Mouse (Mus musculus): ENCODE measurements around the gene Gm3336. TPM values are rescaled to one million over a fixed set of nuclear protein-coding genes. Genes with fewer than 3 reads are reported as not detected.

The Gm3336 gene
- polyA plus RNA-seq, 1 experiment from 2014 or later: not detected

- H3K27ac ChIP-seq (ENCODE audit: low read depth, low read length): no peak overlapping the region
- peak; percentile 75 for ATAC-seq (ENCODE audit: low read depth)
- 6% methylated on average over 3 of the region's 3 CpGs for WGBS
Measured at GRCm38 (mm10) chr8:70720739-70721138, 2.4 kb downstream of the Gm3336 start.

GRCm38 (mm10) chr8:70721601-70722000, 3.3 kb downstream of the Gm3336 start:
- no peak overlapping the region for H3K4me3 ChIP-seq (ENCODE audit: low read depth, low read length)
- 85% methylated on average over 8 of the region's 8 CpGs for WGBS
- no peak overlapping the region for H3K4me2 ChIP-seq (ENCODE audit: low read depth, low read length)
- no peak overlapping the region for H3K27ac ChIP-seq (ENCODE audit: low read depth, low read length)
- no peak overlapping the region for H3K9ac ChIP-seq (replicated peaks; ENCODE audit: low read depth, low read length)
- H3K27me3 ChIP-seq (ENCODE audit: control insufficient read depth, insufficient read depth, low read length): no peaks in the 10 kb centered on the region
- no peaks in the 10 kb centered on the region for H3K9me3 ChIP-seq (ENCODE audit: control insufficient read depth, low read length)
- H3K36me3 ChIP-seq (ENCODE audit: control insufficient read depth, insufficient read depth, low read length): no peaks in the 10 kb centered on the region
- no peak for ATAC-seq (ENCODE audit: low read depth)
- no peaks in the 10 kb centered on the region for H3K4me1 ChIP-seq (ENCODE audit: control insufficient read depth, insufficient read depth, low read length)

More at GRCm38 (mm10) chr8:70720739-70721138, 2.4 kb downstream of the Gm3336 start:
- no peaks in the 10 kb centered on the region for H3K36me3 ChIP-seq (ENCODE audit: control insufficient read depth, insufficient read depth, low read length)
- no peaks in the 10 kb centered on the region for H3K9me3 ChIP-seq (ENCODE audit: control insufficient read depth, low read length)
- H3K4me2 ChIP-seq (ENCODE audit: low read depth, low read length): no peak overlapping the region
- no peak overlapping the region for H3K9ac ChIP-seq (replicated peaks; ENCODE audit: low read depth, low read length)
- no peaks in the 10 kb centered on the region for H3K4me1 ChIP-seq (ENCODE audit: control insufficient read depth, insufficient read depth, low read length)
- H3K27me3 ChIP-seq (ENCODE audit: control insufficient read depth, insufficient read depth, low read length): no peaks in the 10 kb centered on the region
- no peak overlapping the region for H3K4me3 ChIP-seq (ENCODE audit: low read depth, low read length)

GRCm38 (mm10) chr8:70723486-70724210, 5.3 kb downstream of the Gm3336 start, which contains the start of gene Pde4c:
TSS of gene Pde4c (plus strand) at chr8:70723720.
- ATAC-seq (ENCODE audit: low read depth): no peak
- H3K9ac ChIP-seq (replicated peaks; ENCODE audit: low read depth, low read length): no peak within 1 kb of the TSS

GRCm38 (mm10) chr8:70724216-70724615, 5.9 kb downstream of the Gm3336 start:
- WGBS: 81% methylated on average over 12 of the region's 12 CpGs
- Histone ChIP-seq H3K4me3 (ENCODE audit: low read depth, low read length) (no peak overlapping the region), H3K4me2 (ENCODE audit: low read depth, low read length) (no peak overlapping the region), H3K36me3 (ENCODE audit: control insufficient read depth, insufficient read depth, low read length) (no peaks in the 10 kb centered on the region), H3K27ac (ENCODE audit: low read depth, low read length) (no peak overlapping the region), H3K9me3 (ENCODE audit: control insufficient read depth, low read length) (no peaks in the 10 kb centered on the region), H3K27me3 (ENCODE audit: control insufficient read depth, insufficient read depth, low read length) (0 out of 2 replicates have a peak, but pooled peaks cover under 1% of the 10 kb centered on the region), H3K4me1 (ENCODE audit: control insufficient read depth, insufficient read depth, low read length) (no peaks in the 10 kb centered on the region), H3K9ac (replicated peaks; ENCODE audit: low read depth, low read length) (no peak overlapping the region)
- ATAC-seq (ENCODE audit: low read depth): no peak

More at GRCm38 (mm10) chr8:70723486-70724210, 5.3 kb downstream of the Gm3336 start, which contains the start of gene Pde4c:
- Histone ChIP-seq H3K27me3 (ENCODE audit: control insufficient read depth, insufficient read depth, low read length) (no peaks in the 10 kb centered on the region), H3K4me1 (ENCODE audit: control insufficient read depth, insufficient read depth, low read length) (no peaks in the 10 kb centered on the region), H3K36me3 (ENCODE audit: control insufficient read depth, insufficient read depth, low read length) (no peaks in the 10 kb centered on the region), H3K4me2 (ENCODE audit: low read depth, low read length) (no peak within 1 kb of the TSS), H3K4me3 (ENCODE audit: low read depth, low read length) (no peak within 1 kb of the TSS), H3K27ac (ENCODE audit: low read depth, low read length) (no peak within 1 kb of the TSS), H3K9me3 (ENCODE audit: control insufficient read depth, low read length) (no peaks in the 10 kb centered on the region)
- WGBS: 50% methylated on average over 7 of the region's 7 CpGs

GRCm38 (mm10) chr8:70725792-70726447, 7.6 kb downstream of the Gm3336 start:
- Histone ChIP-seq H3K9ac (replicated peaks; ENCODE audit: low read depth, low read length) (no peak overlapping the region), H3K9me3 (ENCODE audit: control insufficient read depth, low read length) (no peaks in the 10 kb centered on the region), H3K27me3 (ENCODE audit: control insufficient read depth, insufficient read depth, low read length) (0 out of 2 replicates have a peak, but pooled peaks cover 5% of the 10 kb centered on the region), H3K4me2 (ENCODE audit: low read depth, low read length) (no peak overlapping the region), H3K36me3 (ENCODE audit: control insufficient read depth, insufficient read depth, low read length) (no peaks in the 10 kb centered on the region), H3K27ac (ENCODE audit: low read depth, low read length) (no peak overlapping the region), H3K4me3 (ENCODE audit: low read depth, low read length) (no peak overlapping the region), H3K4me1 (ENCODE audit: control insufficient read depth, insufficient read depth, low read length) (no peaks in the 10 kb centered on the region)
- 31% methylated on average over 14 of the region's 14 CpGs for WGBS
- ATAC-seq (ENCODE audit: low read depth): no peak

GRCm38 (mm10) chr8:70726721-70727120, 8.4 kb downstream of the Gm3336 start:
- no peak for ATAC-seq (ENCODE audit: low read depth)
- H3K27me3 ChIP-seq (ENCODE audit: control insufficient read depth, insufficient read depth, low read length): 0 out of 2 replicates have a peak, but pooled peaks cover 5% of the 10 kb centered on the region
- no peak overlapping the region for H3K27ac ChIP-seq (ENCODE audit: low read depth, low read length)
- H3K4me3 ChIP-seq (ENCODE audit: low read depth, low read length): no peak overlapping the region
- H3K9ac ChIP-seq (replicated peaks; ENCODE audit: low read depth, low read length): no peak overlapping the region
- H3K9me3 ChIP-seq (ENCODE audit: control insufficient read depth, low read length): no peaks in the 10 kb centered on the region
- no peaks in the 10 kb centered on the region for H3K36me3 ChIP-seq (ENCODE audit: control insufficient read depth, insufficient read depth, low read length)
- no peaks in the 10 kb centered on the region for H3K4me1 ChIP-seq (ENCODE audit: control insufficient read depth, insufficient read depth, low read length)
- no peak overlapping the region for H3K4me2 ChIP-seq (ENCODE audit: low read depth, low read length)
- WGBS: 46% methylated on average over 11 of the region's 11 CpGs

- peak overlapping the region; percentile 1; the same call in 1 of the 2 replicates for H3K4me3 ChIP-seq (ENCODE audit: low read depth, low read length)
- no peak overlapping the region for H3K9ac ChIP-seq (replicated peaks; ENCODE audit: low read depth, low read length)
- no peak; the same call in 1 of the 2 replicates for ATAC-seq (ENCODE audit: low read depth)
Measured at GRCm38 (mm10) chr8:70729808-70730475, 11.6 kb downstream of the Gm3336 start.

GRCm38 (mm10) chr8:70730956-70731355, 12.6 kb downstream of the Gm3336 start:
- Histone ChIP-seq H3K27ac (ENCODE audit: low read depth, low read length) (no peak overlapping the region), H3K4me3 (ENCODE audit: low read depth, low read length) (no peak overlapping the region)
- ATAC-seq (ENCODE audit: low read depth): no peak

More at GRCm38 (mm10) chr8:70729808-70730475, 11.6 kb downstream of the Gm3336 start:
- H3K4me2 ChIP-seq (ENCODE audit: low read depth, low read length): 0 out of 2 replicates have a peak overlapping the region, but pooled peaks have one; percentile 24
- H3K27me3 ChIP-seq (ENCODE audit: control insufficient read depth, insufficient read depth, low read length): peaks cover 5% of the 10 kb centered on the region; the same call in 1 of the 2 replicates
- H3K27ac ChIP-seq (ENCODE audit: low read depth, low read length): no peak overlapping the region
- WGBS: 5% methylated on average over 34 of the region's 34 CpGs
- H3K36me3 ChIP-seq (ENCODE audit: control insufficient read depth, insufficient read depth, low read length): no peaks in the 10 kb centered on the region
- H3K9me3 ChIP-seq (ENCODE audit: control insufficient read depth, low read length): no peaks in the 10 kb centered on the region
- H3K4me1 ChIP-seq (ENCODE audit: control insufficient read depth, insufficient read depth, low read length): no peaks in the 10 kb centered on the region

More at GRCm38 (mm10) chr8:70730956-70731355, 12.6 kb downstream of the Gm3336 start:
- H3K36me3 ChIP-seq (ENCODE audit: control insufficient read depth, insufficient read depth, low read length): no peaks in the 10 kb centered on the region
- H3K27me3 ChIP-seq (ENCODE audit: control insufficient read depth, insufficient read depth, low read length): peaks cover 5% of the 10 kb centered on the region; the same call in 1 of the 2 replicates
- no peak overlapping the region for H3K4me2 ChIP-seq (ENCODE audit: low read depth, low read length)
- H3K9me3 ChIP-seq (ENCODE audit: control insufficient read depth, low read length): no peaks in the 10 kb centered on the region
- H3K9ac ChIP-seq (replicated peaks; ENCODE audit: low read depth, low read length): no peak overlapping the region
- H3K4me1 ChIP-seq (ENCODE audit: control insufficient read depth, insufficient read depth, low read length): no peaks in the 10 kb centered on the region
- WGBS: 88% methylated on average over 4 of the region's 4 CpGs
